Mouse (Mus musculus): ENCODE measurements at regions not wholly inside any gene's neighbourhood (a gene's known extent, or its start where the extent isn't known, plus 50 kb on each side); places are given as distances from the start of the nearest gene placed in this dataset.

DNA sequence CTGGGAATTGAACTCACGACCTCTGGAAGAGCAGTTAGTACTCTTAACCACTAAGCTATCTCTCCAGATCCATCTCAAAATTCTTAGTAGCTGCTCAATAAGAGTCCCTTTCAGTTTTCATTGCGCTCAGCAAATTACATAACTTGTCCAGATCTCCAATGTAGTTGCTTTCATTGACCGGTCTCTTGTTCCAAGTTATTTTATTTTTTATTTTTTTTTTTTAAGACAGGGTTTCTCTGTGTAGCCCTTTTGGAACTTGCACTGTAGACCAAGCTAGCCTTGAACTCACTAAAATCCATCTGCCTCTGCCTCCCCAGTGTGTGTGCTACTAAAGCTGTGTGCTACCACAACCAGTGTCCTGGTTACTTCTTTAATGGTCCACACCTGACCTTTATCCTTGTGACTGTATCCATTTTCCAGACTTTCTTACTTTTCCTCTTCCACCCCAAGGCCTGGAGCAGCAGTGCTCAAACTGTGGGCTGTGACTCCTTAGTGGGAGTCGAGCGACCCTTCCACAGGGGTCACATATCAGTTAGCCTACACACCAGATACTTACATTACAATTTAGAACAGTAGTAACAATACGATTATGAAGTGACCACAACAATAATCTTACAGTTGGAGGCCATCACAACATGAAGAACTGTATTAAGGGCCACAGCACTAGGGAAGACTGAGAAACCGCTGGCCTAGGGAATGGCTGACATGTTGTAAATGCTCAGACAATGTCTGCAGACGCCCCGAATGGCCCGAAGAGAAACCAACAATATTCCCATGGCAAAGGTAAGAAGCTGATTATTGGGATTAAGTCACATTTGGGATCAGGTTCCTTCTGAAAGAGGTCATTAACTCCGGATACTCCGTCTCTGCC lies 97.8 kb upstream of the Cpsf6 start:
- peak; percentile 93 for DNase-seq (ENCODE audit: low spot score)

DNA sequence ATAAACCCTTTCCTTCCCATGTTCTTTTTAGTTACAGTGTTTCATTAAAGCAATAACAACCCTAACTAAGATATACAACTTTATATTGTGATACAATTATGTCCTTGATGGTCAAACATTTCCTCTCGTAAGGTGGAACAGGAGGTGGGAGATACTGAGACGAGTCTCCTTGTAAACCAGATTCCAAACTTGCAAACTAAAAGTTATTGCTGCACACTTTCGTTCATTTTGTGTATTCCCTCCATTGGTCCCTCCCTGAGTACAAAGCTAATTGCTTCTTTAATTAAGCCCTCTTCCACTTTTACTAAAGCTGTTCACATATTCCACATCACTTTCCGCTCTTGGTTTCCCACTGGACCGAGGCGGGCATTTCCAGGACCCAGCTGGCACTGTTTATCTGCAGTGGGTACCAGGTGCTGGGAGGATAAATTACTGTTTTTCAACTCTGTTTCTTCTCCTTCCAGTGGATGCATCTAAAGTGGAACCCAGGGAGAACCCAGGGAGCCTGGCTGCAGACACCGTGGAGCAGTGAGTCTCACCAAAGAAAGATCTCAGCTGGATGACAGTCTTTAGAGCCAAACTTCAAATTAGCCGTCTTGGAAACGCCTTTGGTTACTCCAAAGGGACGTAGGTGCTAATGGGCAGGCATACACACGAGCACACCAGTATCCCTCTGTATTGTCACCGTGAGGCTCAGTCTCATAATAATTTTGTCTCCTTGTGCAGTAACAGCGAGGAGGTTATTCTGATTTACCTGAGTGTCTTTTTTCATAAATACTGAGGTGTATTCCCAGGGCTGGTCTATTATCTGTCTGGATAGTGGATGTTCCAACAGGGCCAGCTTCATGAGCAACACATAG lies 95.5 kb upstream of the Cpsf6 start:
- DNase-seq (ENCODE audit: low spot score) = peak; percentile 94

DNA sequence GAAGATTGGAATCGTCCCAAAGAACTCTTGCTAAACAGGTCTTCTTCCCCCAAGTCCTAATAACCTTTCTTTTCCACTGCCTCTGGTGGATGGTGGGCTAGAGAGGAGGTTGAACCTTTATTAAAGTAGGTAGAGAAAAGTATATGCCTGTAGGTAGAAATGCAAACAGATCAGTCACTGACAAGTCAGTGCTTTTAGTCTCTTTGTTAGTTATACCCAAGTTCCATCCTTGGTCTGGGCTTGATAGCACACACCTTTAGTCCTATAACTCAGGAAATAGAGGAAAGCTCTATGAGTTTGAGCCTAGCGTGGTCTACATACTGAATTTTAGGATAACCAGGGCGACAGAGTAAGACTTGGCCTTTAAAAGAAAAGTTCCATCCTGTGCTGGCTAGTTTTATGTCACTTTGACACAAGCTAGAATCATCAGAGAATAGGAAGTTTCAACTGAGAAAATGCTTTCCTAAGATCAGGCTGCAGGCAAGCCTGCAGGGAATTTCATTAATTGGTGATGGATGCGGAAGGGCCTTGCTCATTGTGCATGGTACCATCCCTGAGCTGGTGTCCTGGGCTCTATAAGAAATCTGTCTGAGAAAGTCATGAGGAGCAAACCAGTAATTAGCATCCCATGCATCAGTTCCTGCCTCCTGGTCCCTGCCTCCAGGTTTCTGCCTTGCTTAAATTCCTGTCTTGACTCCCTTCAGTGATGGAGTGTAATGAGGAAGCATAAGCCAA lies 94.7 kb upstream of the Cpsf6 start:
- peak; percentile 98 for DNase-seq (ENCODE audit: low spot score)

DNA sequence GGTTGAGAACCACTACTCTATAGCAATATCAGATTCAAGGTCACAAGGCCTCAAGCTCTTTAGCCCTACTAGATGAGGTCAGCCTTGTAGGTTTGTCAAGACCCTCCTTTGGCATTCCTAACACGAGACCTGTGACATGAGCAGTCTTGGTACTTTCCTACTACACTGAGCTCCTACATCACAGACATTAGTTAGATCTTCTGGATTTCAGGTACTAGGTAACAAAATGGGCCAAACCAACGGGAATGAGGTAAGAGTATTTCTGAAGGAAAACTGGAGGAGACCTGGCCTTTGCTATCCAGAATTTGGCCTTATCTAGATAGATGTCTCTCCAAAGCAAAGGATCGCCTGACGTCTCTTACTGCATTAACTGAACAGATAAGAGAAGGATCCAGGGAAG lies 93.7 kb upstream of the Cpsf6 start:
- peak; percentile 93 for DNase-seq (ENCODE audit: low spot score)

DNA sequence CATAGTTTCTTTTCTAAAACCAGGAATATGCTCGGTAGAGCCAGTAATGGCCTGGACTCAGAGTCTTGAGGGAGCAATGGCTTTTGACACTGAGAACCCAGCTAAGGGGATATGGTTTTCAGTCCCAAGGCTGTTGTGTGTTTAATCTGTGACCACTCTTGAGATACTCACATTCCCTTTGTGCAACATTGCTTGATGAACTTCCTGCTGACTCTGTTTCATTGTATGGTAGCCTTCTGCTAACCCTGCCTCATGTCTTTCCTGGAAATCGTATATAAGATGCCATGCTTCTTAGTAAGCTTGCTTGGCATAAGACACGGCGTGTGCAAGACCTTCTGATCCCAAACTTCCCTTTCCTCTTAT lies 92.7 kb upstream of the Cpsf6 start:
- DNase-seq (ENCODE audit: low spot score) = peak; percentile 94

DNA sequence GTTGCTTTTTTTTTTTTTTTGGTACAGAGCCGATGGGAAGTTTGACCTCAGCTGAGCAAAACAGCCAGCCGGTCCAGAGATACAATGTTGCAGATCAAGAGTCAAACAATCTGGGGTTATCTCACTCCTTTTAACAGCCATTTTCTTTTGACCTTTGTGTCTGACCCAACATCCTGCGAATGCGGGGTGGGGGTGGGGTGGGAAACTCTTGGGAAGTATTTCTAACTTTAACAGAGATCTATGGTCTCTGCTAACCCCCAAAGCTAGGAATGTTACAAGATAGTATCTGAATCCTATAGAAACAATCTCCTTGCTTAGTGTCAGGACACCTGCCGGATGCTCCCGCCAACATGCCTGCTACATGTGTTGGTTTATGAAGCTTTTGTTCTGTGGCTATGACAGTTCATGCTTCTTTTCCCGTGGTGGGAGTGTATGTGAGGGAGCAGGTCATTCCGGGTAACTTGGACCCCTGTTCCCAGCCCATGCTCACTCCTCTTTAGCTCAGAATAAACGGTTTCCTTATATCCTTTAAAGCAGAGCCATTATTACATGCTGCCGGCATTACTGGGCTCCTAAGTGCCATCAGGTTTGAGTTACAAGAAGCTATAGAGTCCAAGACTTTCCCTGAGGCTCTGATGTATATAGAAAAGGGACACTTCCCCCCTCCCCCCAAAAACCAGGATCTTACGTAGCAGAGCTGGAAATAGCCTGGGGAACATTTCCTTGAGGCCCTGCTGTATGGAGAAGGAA lies 92.2 kb upstream of the Cpsf6 start:
- peak; percentile 93 for DNase-seq (ENCODE audit: low spot score)

DNA sequence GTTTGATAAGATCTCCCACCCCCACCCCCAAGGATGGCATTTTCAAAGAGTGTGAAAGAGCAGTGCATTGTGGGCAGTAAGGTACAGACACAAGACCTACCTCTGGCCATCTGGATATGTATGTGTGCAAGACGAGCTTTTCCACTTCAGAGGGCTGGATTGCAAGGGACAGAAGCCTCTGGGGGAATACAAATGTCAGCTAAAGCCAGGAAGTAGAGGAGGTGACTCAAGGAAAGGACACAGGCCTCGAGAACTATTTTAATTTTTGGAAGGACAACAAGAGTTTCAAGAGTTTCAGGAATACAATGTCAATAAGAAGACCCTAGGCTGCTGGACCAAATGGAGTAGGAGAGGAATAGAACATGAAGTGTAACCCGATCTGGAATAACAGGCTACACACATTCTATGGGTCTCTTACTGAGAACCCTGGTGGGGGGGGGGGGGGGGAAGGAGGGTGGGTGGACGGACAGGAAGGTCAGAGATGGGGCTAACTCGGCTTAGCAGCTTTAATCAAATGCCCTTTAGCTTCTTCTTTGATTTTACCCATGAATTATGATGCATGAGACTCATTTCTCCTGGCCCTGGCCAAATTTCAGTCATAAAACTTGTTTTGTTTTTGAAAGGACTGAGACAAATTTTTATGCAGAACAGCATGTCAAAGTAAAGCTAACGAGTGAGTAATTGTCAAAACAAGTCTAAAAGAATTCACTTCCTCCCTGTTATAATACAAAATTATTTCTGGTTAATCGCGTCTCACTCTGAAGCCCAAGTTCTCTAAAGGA lies 91.4 kb upstream of the Cpsf6 start:
- DNase-seq (ENCODE audit: low spot score) = peak; percentile 95

DNA sequence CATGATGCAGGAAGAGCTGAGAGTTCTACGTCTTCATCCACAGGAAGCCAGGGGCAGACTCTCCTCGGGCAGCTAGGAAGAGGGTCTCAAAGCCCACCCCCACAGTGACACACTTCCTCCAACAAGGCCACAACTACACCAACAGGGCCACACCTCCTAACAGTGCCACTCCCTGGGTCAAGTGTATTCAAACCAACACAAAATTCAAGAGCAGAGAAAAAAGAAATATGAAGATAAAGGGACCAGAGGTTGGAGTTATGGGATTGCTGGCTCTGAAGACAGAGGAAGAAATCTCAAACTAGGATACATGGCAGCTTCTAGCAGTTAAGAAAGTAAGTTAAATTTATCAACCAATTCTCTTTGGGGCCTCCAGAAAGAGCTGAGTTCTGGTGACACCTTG lies 90.7 kb upstream of the Cpsf6 start:
- peak; percentile 91 for DNase-seq (ENCODE audit: low spot score)

DNA sequence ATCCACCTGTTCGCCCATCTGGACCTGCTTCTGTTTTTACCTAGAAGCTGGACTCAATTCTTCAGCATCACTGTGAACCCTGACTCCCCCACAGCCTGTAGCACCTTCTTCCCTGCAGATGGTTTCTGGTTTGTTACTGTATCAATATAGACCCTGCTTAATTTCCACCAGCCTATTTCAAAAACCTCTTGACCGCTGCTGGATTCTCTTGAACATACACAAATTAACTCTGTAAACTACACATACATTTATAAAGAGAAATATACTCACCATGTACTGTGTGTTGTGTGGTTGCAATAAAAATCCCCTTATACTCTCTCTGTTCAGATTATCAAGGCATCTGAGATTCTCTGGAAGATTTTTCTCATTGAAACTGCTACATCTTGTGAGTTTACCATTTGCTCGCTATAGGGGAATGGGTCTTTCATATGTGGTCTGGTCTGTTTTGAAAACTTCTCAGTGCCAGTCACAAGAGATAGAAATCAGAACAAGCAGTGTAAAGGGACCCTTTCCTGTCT lies 89.8 kb upstream of the Cpsf6 start:
- peak; percentile 94 for DNase-seq (ENCODE audit: low spot score)

DNA sequence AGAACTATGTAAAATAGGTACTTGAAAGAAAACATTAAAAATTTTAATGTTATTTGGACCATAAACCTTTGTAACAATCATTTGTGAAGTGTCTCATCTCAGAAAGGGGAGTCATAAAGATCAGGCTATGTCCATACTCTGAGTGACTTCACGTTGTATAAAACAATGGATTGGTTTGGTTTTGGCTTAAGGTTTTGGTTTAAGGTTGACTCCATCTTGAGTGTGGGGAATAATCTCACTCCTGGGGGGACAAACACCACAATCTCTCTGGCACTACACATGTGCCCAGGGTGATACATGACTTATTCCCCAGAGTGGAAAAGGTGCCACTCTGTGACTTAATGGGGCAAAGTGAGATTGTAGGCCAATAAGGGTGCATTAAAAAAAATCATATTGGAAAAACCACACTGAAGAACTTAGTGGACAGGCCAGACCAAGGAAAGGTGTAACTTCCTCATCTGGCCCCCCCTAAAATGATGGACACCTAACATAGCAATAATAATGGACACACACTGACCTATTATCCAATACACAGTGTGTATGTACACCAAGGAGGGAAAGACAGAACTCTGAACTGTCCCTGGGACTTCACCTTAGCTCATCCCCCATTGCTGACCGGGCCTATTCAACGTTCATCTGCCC lies 89.2 kb upstream of the Cpsf6 start:
- DNase-seq (ENCODE audit: low spot score) = peak; percentile 91

DNA sequence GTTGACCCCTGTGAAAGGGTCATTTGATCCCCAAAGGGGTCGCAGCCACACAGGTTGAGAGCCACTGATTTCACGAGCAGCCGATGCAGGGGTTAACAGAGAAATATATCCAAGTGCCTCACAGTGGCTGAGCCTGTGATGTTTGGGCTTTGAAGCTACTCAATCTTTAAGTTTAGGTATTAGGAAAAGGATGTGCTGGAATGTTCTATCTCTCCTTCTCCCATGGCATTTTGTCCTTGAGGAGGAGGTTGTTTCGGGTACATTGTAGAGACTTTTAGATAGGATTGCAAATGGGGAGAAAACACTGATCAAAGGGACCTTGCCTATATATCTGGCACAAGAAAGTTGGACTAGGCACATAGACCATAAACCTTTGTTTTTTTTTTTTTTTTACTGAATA lies 88.6 kb upstream of the Cpsf6 start:
- peak; percentile 91 for DNase-seq (ENCODE audit: low spot score)

DNA sequence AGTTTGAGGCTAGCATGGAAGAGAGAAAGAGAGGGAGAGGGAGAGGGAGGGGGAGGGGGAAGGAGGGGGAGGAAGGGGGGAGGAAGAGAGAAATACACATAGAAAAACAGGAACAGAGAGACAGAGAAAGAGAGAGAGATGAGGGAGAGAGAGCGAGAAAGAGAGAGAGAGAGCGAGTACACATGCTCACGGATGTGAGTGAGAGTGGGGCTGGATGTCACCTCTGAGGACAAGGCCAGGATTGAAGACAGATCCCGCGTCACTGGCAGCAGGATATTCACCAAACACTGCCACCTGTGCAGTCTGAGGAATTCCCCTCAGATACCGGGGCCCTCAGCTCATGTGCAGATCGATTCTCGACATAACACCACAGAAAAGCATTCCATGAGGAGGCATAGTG lies 87.3 kb upstream of the Cpsf6 start:
- DNase-seq (ENCODE audit: low spot score) = peak; percentile 72

DNA sequence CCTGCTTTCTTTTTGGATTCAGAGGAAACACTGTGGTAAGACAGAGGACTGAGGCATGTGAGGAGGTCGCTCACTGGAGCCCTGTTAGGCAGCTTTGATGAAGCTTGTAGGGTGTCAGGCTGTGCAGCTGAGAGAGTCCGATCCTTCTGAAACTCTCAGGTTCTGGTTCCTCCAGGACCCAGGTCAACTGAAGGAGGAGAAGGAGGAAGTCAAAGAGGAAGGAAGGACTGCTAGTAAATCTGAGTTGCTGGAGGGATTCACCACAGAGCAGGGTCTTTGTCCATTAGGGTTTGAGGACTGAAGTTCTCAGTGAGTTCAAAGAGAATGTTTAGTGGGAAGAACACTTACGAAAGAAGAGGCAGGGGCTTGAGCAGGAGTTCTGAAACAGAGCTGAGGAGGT lies 86.6 kb upstream of the Cpsf6 start:
- peak; percentile 95 for DNase-seq (ENCODE audit: low spot score)

DNA sequence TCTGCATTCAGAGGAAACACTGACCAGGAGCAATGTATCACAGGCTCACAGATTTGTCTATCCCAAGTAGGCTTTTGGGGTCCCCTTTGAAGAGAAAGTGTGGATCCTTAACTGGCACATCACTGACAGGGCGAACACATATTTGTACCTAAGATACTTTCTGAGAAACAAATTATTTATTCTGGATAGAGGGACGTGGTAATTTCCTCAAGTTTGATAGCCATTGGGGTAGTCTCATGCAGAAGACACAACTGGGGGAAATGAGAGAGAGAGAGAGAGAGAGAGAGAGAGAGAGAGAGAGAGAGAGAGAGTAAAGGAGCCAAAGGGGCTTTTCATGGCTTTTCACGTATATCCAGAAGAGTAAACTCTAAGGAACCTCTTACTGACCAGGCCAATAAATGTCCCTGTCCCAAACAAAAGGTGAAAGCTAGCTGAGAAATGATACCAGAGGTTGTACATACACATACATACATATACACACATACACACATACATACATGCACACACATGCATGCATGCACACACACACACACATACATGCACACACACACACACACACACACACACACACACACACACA lies 85.9 kb upstream of the Cpsf6 start:
- no peak for DNase-seq (ENCODE audit: low spot score)

DNA sequence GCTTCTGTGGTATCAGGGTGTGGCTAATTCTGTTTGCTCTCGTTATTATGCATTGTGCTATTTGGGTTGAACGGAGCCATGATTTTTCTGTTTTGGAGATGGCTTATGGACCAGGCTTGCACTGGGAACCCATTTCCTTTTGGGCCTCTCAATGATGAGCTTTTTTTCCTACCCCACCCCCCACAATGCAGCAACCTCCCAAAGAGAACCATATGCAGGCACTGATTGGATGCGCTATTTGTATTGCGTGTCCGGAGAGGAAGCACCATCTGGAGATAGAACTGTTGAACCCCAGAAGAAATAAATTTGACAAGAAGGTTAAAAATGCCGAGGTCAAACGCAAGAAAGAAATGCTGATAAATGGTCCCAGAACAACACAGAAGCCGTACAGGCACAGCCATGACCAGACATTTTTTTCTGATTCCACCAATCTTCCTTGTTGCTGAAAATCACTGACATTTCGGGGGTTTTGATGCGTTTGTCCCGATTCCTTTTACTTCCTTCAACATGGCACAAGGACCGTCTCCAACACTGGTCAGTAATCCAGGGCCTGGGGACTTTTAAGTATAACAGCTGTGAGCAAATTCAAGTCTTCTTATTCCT lies 85.3 kb upstream of the Cpsf6 start:
- DNase-seq (ENCODE audit: low spot score) = peak; percentile 92

DNA sequence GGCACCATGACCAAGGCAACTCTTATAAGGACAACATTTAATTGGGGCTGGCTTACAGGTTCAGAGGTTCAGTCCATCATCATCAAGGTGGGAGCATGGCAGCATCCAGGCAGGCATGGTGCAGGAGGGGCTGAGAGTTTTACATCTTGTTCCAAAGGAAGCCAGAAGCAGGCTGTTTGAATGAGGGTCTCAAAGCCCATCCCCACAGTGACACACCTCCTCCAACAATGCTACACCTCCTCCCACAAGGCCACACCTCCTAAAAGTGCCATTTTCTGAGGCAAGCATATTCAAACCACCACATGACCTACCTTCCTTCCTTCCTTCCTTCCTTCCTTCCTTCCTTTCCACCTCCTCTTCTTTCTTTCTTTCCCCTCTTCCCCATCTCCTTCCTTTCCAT lies 84.5 kb upstream of the Cpsf6 start:
- peak; percentile 85 for DNase-seq (ENCODE audit: low spot score)

DNA sequence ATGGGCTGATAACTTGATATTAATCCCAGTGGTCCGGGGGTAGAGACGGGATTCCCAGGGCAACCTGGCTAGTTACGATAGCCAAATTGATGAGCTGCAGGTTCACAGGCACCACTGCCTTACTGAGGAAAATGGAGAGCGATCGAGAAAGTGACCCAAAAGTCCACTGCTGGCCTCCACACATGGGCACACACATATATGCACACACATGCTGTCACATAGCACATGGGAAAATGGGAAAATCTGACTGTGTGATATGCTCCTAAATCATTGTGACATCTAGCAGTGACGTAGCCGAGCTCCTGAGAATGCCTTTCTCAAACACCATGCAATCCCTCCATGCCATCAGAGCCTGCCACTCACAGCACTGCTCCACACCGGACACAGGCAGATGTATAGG lies 83.8 kb upstream of the Cpsf6 start:
- peak; percentile 94 for DNase-seq (ENCODE audit: low spot score)

DNA sequence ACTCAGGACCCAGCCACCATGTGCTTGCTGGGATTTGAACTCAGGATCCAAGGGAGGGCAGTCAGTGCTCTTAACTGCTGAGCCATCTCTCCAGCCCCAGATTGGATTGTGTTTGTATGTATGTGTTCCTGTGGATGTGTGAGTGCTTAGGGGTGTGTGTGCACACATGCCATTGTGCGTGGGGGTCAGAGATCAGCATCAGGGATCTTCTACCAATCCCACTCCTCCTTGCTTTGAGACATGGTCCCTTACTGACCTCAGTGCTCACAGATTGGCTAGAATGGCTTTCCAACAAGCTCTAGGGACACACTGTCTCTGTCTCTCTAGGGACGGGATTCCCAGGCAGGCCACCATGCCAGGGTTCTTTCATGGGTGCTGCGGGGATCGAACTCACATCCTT lies 83.1 kb upstream of the Cpsf6 start:
- DNase-seq (ENCODE audit: low spot score) = peak; percentile 94

DNA sequence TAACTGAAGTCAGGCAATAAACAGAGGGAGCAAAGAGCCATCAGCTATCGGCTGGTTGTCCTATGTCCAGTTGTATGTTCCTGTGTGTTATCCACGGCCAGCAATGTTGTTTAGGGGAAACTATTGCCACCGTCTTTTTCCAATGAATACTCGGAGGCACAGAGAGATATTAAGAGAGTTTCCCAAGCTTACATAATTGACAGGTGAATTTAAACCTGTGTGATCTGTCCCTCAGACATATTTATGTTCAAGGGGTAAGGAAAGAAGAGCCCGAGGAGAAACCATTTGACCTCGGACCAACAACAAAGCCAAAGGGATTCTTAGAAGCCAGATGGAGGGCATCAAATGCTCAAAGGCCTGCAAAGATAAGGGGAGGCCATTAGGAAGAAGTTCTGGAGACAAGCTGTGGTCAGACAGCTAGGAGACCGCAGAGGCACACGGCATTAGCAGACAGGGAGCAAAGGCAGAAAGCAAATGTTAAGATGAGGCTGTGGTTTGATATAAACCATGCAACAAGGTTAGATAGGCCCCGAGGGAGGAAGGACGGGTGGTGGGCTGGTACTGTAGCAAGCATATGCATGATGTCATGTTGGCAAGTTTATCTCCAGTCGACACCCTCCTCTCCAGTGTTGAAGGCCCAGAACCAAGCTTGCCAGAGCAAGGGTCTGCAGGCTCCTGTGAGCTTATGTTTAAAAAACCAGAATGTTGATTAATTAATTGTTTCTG lies 82.1 kb upstream of the Cpsf6 start:
- DNase-seq (ENCODE audit: low spot score) = peak; percentile 95

Data from adipocyte (in vitro differentiated cells).